Mouse (Mus musculus): ENCODE results near the gene Slc35a1. TPM values are rescaled to one million over a fixed set of nuclear protein-coding genes. Genes with fewer than 3 reads are reported as not detected.

The Slc35a1 gene
- total RNA-seq, 2 experiments from 2014 or later = 13.0 to 14.2 TPM

- intact Hi-C loops (cut with DNase I) = no loop called here
- no peak for DNase-seq
These were observed 31.1 kb downstream of the Slc35a1 start for GRCm38 (mm10) chr4:34656101-34656500.

GRCm38 (mm10) chr4:34653179-34653578, 34.1 kb downstream of the Slc35a1 start:
- no peak for DNase-seq
- intact Hi-C loops (cut with DNase I) = no loop called here

DNA sequence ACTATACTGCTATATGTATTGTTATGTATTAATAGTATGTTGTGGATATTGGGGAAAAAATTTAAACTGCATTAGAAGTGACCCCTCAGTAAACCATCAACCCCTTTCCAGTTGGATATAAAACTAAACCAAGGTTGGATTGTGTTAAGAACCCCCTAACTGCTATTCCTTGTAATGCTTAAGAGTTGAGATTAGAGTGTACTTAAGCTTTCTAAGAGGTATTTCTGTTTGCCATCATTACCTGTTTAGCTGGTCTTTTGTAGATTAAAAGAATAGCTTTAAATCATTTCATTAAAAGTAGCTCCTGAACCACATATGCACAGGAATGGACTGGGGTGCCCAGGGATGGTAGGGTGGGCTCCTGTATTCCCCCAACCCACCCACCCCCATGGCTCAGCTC, 42.5 kb downstream of the Slc35a1 start:
- DNase-seq = no peak
- intact Hi-C loops (cut with DNase I) = no loop called here

GRCm38 (mm10) chr4:34640731-34641130, 46.5 kb downstream of the Slc35a1 start:
- intact Hi-C loops (cut with DNase I) = no loop called here
- no peak for DNase-seq

DNA sequence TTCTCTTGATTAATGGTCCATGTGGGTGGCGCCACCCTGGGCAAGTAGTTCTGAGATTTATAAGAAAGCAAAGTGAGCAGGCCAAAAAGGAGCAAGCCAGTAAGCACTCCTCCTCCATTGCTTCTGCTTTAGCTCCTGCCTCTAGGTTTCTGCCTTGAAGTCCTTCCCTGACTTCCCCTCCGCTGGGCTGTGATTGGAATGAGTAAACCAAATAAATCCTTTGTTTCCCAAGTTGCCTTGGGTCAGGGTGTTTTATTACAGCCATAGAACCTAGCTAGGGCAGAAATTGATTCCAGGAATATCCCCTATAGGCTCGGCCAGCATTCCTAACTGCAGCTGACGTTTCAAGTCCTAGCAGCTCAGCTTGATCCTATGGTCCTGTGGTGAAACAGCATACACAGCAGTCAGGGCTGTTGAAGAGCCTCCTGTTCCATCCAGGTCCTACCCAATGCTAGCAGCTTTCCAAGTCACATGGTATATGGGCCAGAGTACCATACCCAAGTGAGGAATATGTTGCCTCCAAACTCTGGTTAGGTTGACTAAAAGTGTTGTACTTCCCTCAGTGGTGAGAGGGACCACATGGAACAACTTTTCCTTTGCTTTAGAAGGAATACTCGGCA, 47.4 kb downstream of the Slc35a1 start:
- DNase-seq = no peak
- intact Hi-C loops (cut with DNase I) = no loop called here

GRCm38 (mm10) chr4:34637851-34638250, 49.4 kb downstream of the Slc35a1 start:
- no peak for DNase-seq
- intact Hi-C loops (cut with DNase I) = no loop called here

DNA sequence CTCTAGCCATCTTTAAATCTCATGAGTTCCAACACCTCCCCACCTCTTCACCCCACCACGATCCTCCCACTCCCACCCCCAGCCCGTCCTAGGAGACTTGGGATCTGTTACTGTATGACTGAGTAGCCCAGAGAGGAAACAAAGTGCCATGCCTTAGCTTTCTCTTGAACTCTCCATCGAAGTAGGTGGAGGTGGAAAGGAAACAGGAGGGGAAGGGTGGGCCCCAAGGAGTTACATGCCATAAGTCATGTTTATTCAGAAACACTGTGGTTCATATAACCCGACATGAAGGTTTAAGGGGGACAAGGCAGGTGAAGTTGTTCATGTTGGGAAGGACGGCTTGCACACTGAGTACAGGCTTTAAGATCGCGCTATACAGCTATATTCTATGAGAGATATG, 49.9 kb downstream of the Slc35a1 start:
- intact Hi-C loops (cut with DNase I) = no loop called here
- no peak for DNase-seq

- DNase-seq = no peak
- intact Hi-C loops (cut with DNase I) = no loop called here
These were observed 51.2 kb downstream of the Slc35a1 start for GRCm38 (mm10) chr4:34636036-34636435.

DNA sequence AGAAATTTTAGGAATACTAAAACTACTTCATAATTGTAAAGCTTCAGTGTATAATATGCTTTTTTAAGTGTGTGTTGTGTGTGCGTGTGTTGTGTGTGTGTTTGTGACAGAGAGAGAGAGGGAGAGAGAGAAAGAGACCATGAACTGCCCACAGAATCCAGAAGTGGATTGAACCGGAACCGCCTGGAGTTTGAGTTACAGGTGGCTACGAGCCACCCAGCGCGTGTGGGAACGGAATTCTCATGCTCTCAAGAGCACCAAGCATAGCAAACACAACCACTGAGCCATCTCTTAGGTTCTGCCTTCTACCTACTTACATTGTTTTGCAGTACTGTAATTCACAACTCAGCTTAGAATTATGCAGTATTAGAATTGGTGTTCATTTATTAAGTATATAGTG, 53.1 kb downstream of the Slc35a1 start:
- no peak for DNase-seq
- intact Hi-C loops (cut with DNase I) = no loop called here

GRCm38 (mm10) chr4:34629956-34630355, 57.3 kb downstream of the Slc35a1 start:
- no peak for DNase-seq
- intact Hi-C loops (cut with DNase I) = no loop called here

DNA sequence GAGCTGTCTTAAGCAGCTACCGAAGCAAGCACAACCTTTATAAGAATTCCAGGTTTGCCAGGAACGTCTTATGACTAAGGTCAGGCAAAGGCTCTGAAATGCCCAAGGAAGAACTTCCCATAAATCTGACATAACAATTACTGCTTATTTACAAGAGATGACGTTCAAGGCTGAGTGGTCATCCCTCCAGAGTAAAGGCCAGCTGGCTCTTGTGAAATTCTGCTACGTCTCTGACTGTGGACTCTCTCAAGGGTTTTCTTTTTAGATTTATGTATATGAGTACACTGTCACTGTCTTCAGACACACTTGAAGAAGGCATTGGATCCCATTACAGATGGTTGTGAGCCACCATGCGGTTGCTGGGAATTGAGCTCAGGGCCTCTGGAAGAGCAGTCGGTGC, 60.8 kb downstream of the Slc35a1 start:
- intact Hi-C loops (cut with DNase I) = no loop called here
- no peak for DNase-seq

- no peak for DNase-seq
- intact Hi-C loops (cut with DNase I) = no loop called here
These were observed 61.7 kb downstream of the Slc35a1 start for GRCm38 (mm10) chr4:34625556-34625955.

- intact Hi-C loops (cut with DNase I) = loop anchor here (10.0 kb wide), 2 partner anchors 269 to 609 kb away; partner anchors contain the start of genes C9orf72 and Zfp292
These were observed 71.1 kb downstream of the Slc35a1 start for GRCm38 (mm10) chr4:34616146-34616545.

DNA sequence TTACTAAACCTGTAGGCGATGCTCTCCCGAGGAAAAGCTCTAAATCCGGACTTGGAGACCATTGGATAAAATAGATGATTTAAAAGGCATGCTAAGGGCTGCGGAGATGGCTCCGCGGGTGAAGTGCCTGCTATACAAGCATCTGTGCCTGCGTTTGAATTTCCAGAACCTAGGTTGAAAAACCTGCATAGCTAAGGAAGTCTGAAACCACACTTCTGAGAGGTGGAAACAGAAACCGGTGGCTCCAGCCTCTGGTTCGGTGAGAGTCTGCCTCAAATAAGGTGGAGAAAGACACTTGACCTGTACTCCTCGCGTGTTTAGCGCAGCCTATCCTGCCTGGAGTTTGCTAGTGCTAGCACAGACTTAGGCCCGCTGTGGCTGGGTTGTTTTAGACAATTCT, 71.9 kb downstream of the Slc35a1 start:
- DNase-seq = no peak

More at GRCm38 (mm10) chr4:34616146-34616545, 71.1 kb downstream of the Slc35a1 start:
- no peak for DNase-seq

GRCm38 (mm10) chr4:34614630-34615094, 72.6 kb downstream of the Slc35a1 start, which contains the start of the genes Orc3 and Rars2:
TSS of gene Orc3 (minus strand) at chr4:34614944.
TSS of gene Rars2 (plus strand) at chr4:34614957.
- DNase-seq = peak; percentile 92 to 93
- intact Hi-C loops (cut with DNase I) = loop anchor here (2.0 to 10.0 kb wide), 4 partner anchors 62 to 610 kb away; partner anchors contain the start of genes Akirin2, C9orf72, Slc35a1 and Zfp292

More for the DNA sequence above, 71.9 kb downstream of the Slc35a1 start:
- intact Hi-C loops (cut with DNase I) = loop anchor here (2.0 to 10.0 kb wide), 3 partner anchors 71 to 609 kb away; partner anchors contain the start of genes C9orf72, Slc35a1 and Zfp292

GRCm38 (mm10) chr4:34613571-34614145, 73.6 kb downstream of the Slc35a1 start:
- intact Hi-C loops (cut with DNase I) = loop anchor here (2.0 to 10.0 kb wide), 4 partner anchors 61 to 611 kb away; partner anchors contain the start of genes Akirin2, C9orf72, Slc35a1 and Zfp292
- DNase-seq = no peak

Other genes starting within 250 kb of the Slc35a1 start
- gene Akirin2, start 136.5 kb downstream of the Slc35a1 start, total RNA-seq (2021) = 10 to 100 TPM; 61.0 to 62.8 TPM
- gene Orc3, start 72.5 kb downstream of the Slc35a1 start, total RNA-seq (2021) = 10 to 100 TPM; 36.5 to 38.5 TPM
- gene Rars2, start 72.5 kb downstream of the Slc35a1 start, total RNA-seq (2021) = 10 to 100 TPM; 25.1 to 33.3 TPM
- gene Cfap206, start 42.8 kb upstream of the Slc35a1 start, total RNA-seq (2021) = under 1 TPM in 1 of 2 experiments, not detected in 1; 0.19 TPM
- not detected for gene Gm136, start 68.8 kb upstream of the Slc35a1 start, total RNA-seq (2021)
- 10 to 100 TPM; 61.3 to 62.0 TPM for gene Smim8, start 91.0 kb upstream of the Slc35a1 start, total RNA-seq (2021)
- 10 to 100 TPM; 15.6 to 15.7 TPM for gene Zfp292, start 195.5 kb upstream of the Slc35a1 start, total RNA-seq (2021)
- not detected for gene Cga, start 206.3 kb upstream of the Slc35a1 start, total RNA-seq (2021)